Mouse (Mus musculus) heart, embryonic 15.5 days (tissue): ENCODE results near the gene Ctse. TPM values are rescaled to one million over a fixed set of nuclear protein-coding genes. Genes with fewer than 3 reads are reported as not detected.

Experiments
- polyA plus RNA-seq: library from polyadenylated mRNA; unstranded; fragments of >200 nt; fragmentation: Nextera tagmentation; extraction: Ambion mirVana; gene quantifications from 2 replicates; pipeline ENCODE4 v1.2.1, GENCODE M21; 2015

Gene Ctse
- polyA plus RNA-seq, 1 experiment from 2014 or later, result 0.28 TPM

Other genes starting within 250 kb of the Ctse start
- gene Srgap2, start 111.0 kb upstream of the Ctse start, polyA plus RNA-seq, result 10.0 and 15.8 TPM in 2 replicates
- 2.4 and 2.7 TPM in 2 replicates for gene Fam72a, start 110.4 kb upstream of the Ctse start, polyA plus RNA-seq
- gene Avpr1b, start 39.1 kb upstream of the Ctse start, polyA plus RNA-seq, result not detected in 2 replicates
- 3.3 and 3.7 TPM in 2 replicates for gene Rab7b, start 50.4 kb downstream of the Ctse start, polyA plus RNA-seq
- 0.08 and 0.22 TPM in 2 replicates for gene Slc26a9, start 105.7 kb downstream of the Ctse start, polyA plus RNA-seq
- 1.4 and 1.8 TPM in 2 replicates for gene Pm20d1, start 159.1 kb downstream of the Ctse start, polyA plus RNA-seq
- 8.9 and 11.4 TPM in 2 replicates for gene Slc41a1, start 189.2 kb downstream of the Ctse start, polyA plus RNA-seq
- gene Rab29, start 228.9 kb downstream of the Ctse start, polyA plus RNA-seq, result 17.3 and 19.3 TPM in 2 replicates